Mouse (Mus musculus) liver, adult 2 months (tissue): ENCODE measurements at regions not wholly inside any gene's neighbourhood (a gene's known extent, or its start where the extent isn't known, plus 50 kb on each side); places are given as distances from the start of the nearest gene placed in this dataset.

ENCODE experiments used
- DNase-seq: peaks from one replicate; pipeline ENCODE4 v3.0.0-alpha.2; 2011; ENCODE audit warnings: low read depth, low spot score; ENCODE audit errors: extremely low read depth
- H3K27ac ChIP-seq: fragments of 200-500 bp; replicated peaks from 2 replicates; pipeline ENCODE4 v1.5.1; 2012; ENCODE audit warnings: low read depth, mild to moderate bottlenecking, control low read depth, inconsistent platforms, low read length; ENCODE audit not compliant: insufficient read depth
- H3K27me3 ChIP-seq: fragments of 200-500 bp; 2 replicates; pipeline ENCODE4 v1.6.1; 2012; ENCODE audit warnings: mild to moderate bottlenecking, moderate library complexity, low read length, inconsistent platforms; ENCODE audit not compliant: control insufficient read depth, insufficient read depth
- H3K36me3 ChIP-seq: fragments of 200-500 bp; 2 replicates; pipeline ENCODE4 v1.6.1; 2012; ENCODE audit warnings: low read length, inconsistent platforms; ENCODE audit not compliant: control insufficient read depth, insufficient read depth
- H3K4me1 ChIP-seq: fragments of 200-500 bp; 2 replicates; pipeline ENCODE4 v1.6.1; 2011; ENCODE audit warnings: low read length; ENCODE audit not compliant: control insufficient read depth, insufficient read depth
- H3K4me3 ChIP-seq: fragments of 200-500 bp; 2 replicates; pipeline ENCODE4 v1.5.1; 2011; ENCODE audit warnings: low read depth, mild to moderate bottlenecking, control low read depth, low read length, moderate library complexity; ENCODE audit not compliant: insufficient read depth
- H3K79me2 ChIP-seq: fragments of 200-500 bp; 2 replicates; pipeline ENCODE4 v1.6.1; 2012; ENCODE audit warnings: inconsistent platforms, mild to moderate bottlenecking, low read length, moderate library complexity; ENCODE audit not compliant: control insufficient read depth, insufficient read depth
- H3K9ac ChIP-seq: fragments of 200-500 bp; 2 replicates; pipeline ENCODE4 v1.6.1; 2012; ENCODE audit warnings: low read depth, mild to moderate bottlenecking, control low read depth, inconsistent platforms, low read length
- CTCF ChIP-seq: fragments of 200-500 bp; IDR thresholded peaks from 2 replicates; pipeline ENCODE4 v1.5.1; 2011; ENCODE audit warnings: low read depth, low read length, control low read depth
- POLR2A ChIP-seq: fragments of 200-500 bp; IDR thresholded peaks from 2 replicates; pipeline ENCODE4 v1.6.1; 2011; ENCODE audit warnings: low read length, control low read depth; ENCODE audit not compliant: insufficient read depth; ENCODE audit errors: extremely low read depth
- WGBS: fragments of 180-500 bp; shearing (Covaris S2); methylation state at CpG from one replicate; pipeline ENCODE4 v1.1.7; 2018; 5-methylcytosine and 5-hydroxymethylcytosine counted together

- TF ChIP-seq POLR2A (no peak), CTCF (no peak)
- WGBS, result 73% methylated on average over 3 of the region's 3 CpGs
- no peaks in the 10 kb centered on the region for H3K79me2 ChIP-seq
Observed at GRCm38 (mm10) chr6:81323690-81324089, 599.8 kb upstream of the Gcfc2 start.

GRCm38 (mm10) chr6:81363969-81364529, 559.4 kb upstream of the Gcfc2 start:
- Histone ChIP-seq H3K4me3 (no peak overlapping the region), H3K27ac (no peak overlapping the region), H3K9ac (no peak overlapping the region), H3K79me2 (no peaks in the 10 kb centered on the region), H3K27me3 (no peaks in the 10 kb centered on the region), H3K4me1 (no peaks in the 10 kb centered on the region), H3K36me3 (no peaks in the 10 kb centered on the region)
- 75% methylated on average over 7 of the region's 7 CpGs for WGBS
- no peak for TF ChIP-seq POLR2A
- TF ChIP-seq CTCF, result no peak
- DNase-seq, result no peak

More at GRCm38 (mm10) chr6:81323690-81324089, 599.8 kb upstream of the Gcfc2 start:
- no peaks in the 10 kb centered on the region for H3K27me3 ChIP-seq
- H3K27ac ChIP-seq, result no peak overlapping the region
- H3K36me3 ChIP-seq, result no peaks in the 10 kb centered on the region
- DNase-seq, result no peak
- H3K9ac ChIP-seq, result no peak overlapping the region
- H3K4me3 ChIP-seq, result no peak overlapping the region
- no peaks in the 10 kb centered on the region for H3K4me1 ChIP-seq

- Histone ChIP-seq H3K79me2 (no peaks in the 10 kb centered on the region), H3K27me3 (no peaks in the 10 kb centered on the region), H3K4me3 (no peak overlapping the region), H3K9ac (no peak overlapping the region), H3K27ac (no peak overlapping the region), H3K4me1 (no peaks in the 10 kb centered on the region), H3K36me3 (no peaks in the 10 kb centered on the region)
- no peak for DNase-seq
- WGBS, result 72% methylated on average over 4 of the region's 4 CpGs
- TF ChIP-seq CTCF (no peak), POLR2A (no peak)
Observed at GRCm38 (mm10) chr6:81388484-81388883, 535.0 kb upstream of the Gcfc2 start.

- Histone ChIP-seq H3K4me3 (no peak overlapping the region), H3K27ac (no peak overlapping the region), H3K79me2 (no peaks in the 10 kb centered on the region), H3K4me1 (no peaks in the 10 kb centered on the region), H3K9ac (no peak overlapping the region), H3K27me3 (no peaks in the 10 kb centered on the region), H3K36me3 (no peaks in the 10 kb centered on the region)
- TF ChIP-seq POLR2A, result no peak
- no peak for TF ChIP-seq CTCF
- DNase-seq, result no peak
Observed at GRCm38 (mm10) chr6:81403122-81403521, 520.3 kb upstream of the Gcfc2 start.

GRCm38 (mm10) chr6:81413611-81414010, 509.9 kb upstream of the Gcfc2 start:
- H3K4me3 ChIP-seq, result no peak overlapping the region
- H3K79me2 ChIP-seq, result no peaks in the 10 kb centered on the region
- TF ChIP-seq POLR2A, result no peak
- H3K36me3 ChIP-seq, result no peaks in the 10 kb centered on the region
- DNase-seq, result no peak
- H3K27me3 ChIP-seq, result no peaks in the 10 kb centered on the region
- no peaks in the 10 kb centered on the region for H3K4me1 ChIP-seq
- no peak overlapping the region for H3K9ac ChIP-seq
- no peak overlapping the region for H3K27ac ChIP-seq
- 81% methylated on average over 5 of the region's 5 CpGs for WGBS

GRCm38 (mm10) chr6:81434745-81435144, 488.7 kb upstream of the Gcfc2 start:
- Histone ChIP-seq H3K4me3 (no peak overlapping the region), H3K9ac (no peak overlapping the region), H3K27me3 (no peaks in the 10 kb centered on the region), H3K36me3 (no peaks in the 10 kb centered on the region), H3K27ac (no peak overlapping the region), H3K4me1 (no peaks in the 10 kb centered on the region), H3K79me2 (no peaks in the 10 kb centered on the region)
- WGBS, result 78% methylated on average over 6 of the region's 6 CpGs
- TF ChIP-seq POLR2A (no peak), CTCF (no peak)
- no peak for DNase-seq
